Mouse (Mus musculus): ENCODE results near the gene Teddm3. TPM values are rescaled to one million over a fixed set of nuclear protein-coding genes. Genes with fewer than 3 reads are reported as not detected.
"Not testable (repeated sequence)": the region's sequence is repeated elsewhere in the genome, so short reads cannot be mapped to it uniquely, and the experiment has no call there.

The Teddm3 gene
- not detected in 2 replicates for polyA plus RNA-seq (2012; rRNA removed)

- DNase-seq (ENCODE audit: low spot score): not testable (repeated sequence)
Measured at GRCm38 (mm10) chr16:21153900-21154299, at the start of gene Teddm3. Gene Teddm3 (minus strand): TSS chr16:21154000.

DNA sequence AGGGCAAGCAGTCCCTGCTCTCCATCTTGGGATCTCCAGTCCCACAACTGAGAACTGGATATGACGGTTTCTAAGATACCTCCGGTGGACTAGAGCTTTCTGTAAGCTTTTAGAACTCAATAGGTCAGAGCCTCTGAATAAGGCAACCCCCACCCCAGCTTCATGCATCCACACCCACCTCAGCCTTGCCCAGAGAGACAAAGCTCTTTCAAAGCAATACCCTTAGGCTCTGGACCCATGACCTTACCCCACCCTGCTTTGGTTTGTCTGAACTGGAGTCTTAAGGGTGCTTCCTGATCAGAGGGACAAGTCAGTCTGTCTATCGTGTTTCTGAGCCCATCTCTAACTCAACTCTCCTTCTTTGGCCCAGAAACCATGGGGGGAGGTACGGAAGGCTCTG, 48.9 kb upstream of the Teddm3 start:
- no peak for DNase-seq (ENCODE audit: low spot score)

GRCm38 (mm10) chr16:21199426-21199825, 45.6 kb upstream of the Teddm3 start:
- DNase-seq (ENCODE audit: low spot score): no peak

DNA sequence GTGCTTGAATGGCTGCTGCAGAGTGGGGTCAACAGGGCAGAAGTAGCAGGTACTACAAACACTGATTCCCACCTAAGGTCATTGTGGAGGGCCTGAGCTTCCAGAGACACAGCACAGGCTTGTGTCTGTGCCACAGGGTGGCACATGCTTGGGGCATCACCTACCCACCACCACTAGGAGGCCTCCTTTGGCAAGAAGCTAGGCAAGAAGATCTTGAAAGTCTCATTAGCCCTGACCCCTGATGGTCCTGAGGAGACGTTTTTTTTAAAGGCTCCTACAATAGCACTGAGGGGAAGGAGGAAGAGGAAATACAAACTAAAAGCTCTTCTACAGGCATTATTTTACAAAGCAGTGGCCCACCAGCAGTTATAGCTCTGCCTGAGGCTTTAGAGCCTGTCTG, 44.7 kb upstream of the Teddm3 start:
- DNase-seq (ENCODE audit: low spot score): no peak

GRCm38 (mm10) chr16:21198006-21198405, 44.2 kb upstream of the Teddm3 start:
- DNase-seq (ENCODE audit: low spot score): no peak

DNA sequence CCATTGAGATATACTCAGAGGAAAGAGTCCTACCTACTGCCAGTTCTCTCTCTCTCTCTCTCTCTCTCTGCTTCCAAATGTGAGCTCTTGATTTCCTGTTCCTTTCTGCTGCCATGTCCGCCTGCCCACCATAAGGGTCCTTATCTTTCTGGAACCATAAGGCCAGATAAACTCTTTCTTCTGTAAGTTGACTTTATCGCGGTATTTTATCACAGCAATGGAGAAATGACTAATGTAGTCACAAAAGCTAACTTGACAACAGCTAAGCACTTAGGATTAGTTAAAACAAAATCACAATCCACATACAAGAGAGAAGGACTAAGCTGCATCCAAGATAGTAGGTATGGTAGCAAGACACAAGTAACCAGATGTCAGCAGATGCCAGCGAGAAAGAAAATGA, 43.7 kb upstream of the Teddm3 start:
- no peak for DNase-seq (ENCODE audit: low spot score)

GRCm38 (mm10) chr16:21196576-21196975, 42.8 kb upstream of the Teddm3 start:
- DNase-seq (ENCODE audit: low spot score): no peak

- no peak for DNase-seq (ENCODE audit: low spot score)
Measured at GRCm38 (mm10) chr16:21195260-21195866, 41.6 kb upstream of the Teddm3 start.

DNA sequence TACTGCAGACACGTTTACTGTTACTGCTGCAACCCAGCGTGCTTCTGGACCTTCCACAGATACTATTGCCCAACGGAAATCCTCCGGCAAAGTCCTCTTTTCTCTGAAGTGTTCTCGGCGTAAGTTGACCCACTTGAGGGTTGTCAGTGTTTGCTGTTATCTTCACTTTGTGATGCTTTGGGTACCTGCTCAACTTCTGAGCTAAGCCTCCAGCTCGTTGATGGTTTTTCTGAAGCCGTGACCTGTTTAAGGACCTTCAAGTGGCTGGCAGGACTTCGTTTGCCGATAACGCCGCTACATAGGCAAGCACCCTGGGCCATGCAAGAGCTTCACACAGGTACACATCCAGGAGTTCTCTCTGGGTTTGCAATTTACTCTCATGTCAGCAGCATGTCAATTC, 40.4 kb upstream of the Teddm3 start:
- no peak for DNase-seq (ENCODE audit: low spot score)

- DNase-seq (ENCODE audit: low spot score): no peak
Measured at GRCm38 (mm10) chr16:21192509-21193354, 38.9 kb upstream of the Teddm3 start.

GRCm38 (mm10) chr16:21191569-21191968, 37.8 kb upstream of the Teddm3 start:
- no peak for DNase-seq (ENCODE audit: low spot score)

GRCm38 (mm10) chr16:21188345-21188744, 34.5 kb upstream of the Teddm3 start:
- no peak for DNase-seq (ENCODE audit: low spot score)

GRCm38 (mm10) chr16:21187568-21187967, 33.8 kb upstream of the Teddm3 start:
- no peak for DNase-seq (ENCODE audit: low spot score)

GRCm38 (mm10) chr16:21184697-21185096, 30.9 kb upstream of the Teddm3 start:
- DNase-seq (ENCODE audit: low spot score): no peak

- DNase-seq (ENCODE audit: low spot score): no peak
Measured at GRCm38 (mm10) chr16:21182108-21182507, 28.3 kb upstream of the Teddm3 start.

DNA sequence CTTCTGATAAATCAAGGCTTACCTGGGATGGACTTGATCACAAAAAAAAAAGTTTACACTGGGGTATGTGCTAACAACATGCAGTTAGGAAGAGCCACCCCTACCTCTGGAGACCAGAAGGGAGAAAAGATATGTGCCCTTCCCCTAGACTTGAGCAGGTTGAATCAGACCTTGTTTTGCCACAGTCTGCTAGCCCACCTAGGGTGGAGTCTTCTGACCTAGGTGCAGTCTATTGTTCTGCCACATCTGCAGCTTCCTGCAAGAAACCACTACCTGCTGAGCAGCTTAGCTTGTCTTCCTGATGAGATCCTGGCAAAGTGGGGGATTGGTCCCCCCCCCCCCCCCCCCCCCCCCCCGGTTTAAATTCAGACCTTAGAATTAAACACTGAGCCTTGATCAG, 21.4 kb upstream of the Teddm3 start:
- DNase-seq (ENCODE audit: low spot score): no peak

GRCm38 (mm10) chr16:21168730-21169129, 14.9 kb upstream of the Teddm3 start:
- DNase-seq (ENCODE audit: low spot score): no peak

DNA sequence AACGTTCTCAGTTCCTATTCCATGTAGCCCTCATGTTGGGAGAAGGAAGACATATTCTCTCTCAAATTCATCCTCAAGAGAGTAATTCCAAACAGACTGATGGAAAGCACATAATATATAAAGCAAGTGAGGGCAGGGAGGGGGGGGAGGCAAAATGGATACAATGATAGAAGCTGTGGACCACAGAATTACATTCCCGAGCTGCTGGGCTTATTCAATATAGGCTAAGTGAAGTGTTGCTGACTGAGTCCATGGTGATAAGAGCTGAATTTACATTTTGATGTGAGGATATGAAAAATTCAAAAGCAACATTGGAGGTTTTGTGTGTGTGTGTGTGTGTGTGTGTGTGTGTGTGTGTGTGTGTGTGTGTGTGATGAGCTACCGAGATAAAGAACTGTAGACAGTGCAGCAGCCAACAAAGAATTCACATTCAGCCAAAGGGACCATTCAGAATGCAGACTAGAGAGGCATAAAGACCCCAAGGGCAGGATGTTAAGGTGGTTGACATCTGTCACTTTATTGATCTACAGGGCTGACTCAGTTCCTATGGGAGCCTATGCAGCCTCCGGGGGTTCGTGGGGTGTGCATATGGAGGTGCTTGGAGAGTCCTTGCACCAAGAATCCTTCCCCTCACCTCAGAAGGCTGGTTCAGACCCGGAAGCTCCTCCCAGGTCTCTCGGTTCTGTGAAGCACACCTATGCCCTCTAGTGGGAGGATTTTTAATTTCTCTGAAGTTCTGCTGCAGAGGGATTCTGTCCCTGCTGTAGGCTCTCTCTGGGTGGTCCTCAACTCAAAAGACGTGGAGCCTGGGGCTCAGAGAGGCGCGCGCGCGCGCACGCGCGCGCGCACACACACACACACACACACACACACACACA, 11.8 kb upstream of the Teddm3 start:
- not testable (repeated sequence) for DNase-seq (ENCODE audit: low spot score)

DNA sequence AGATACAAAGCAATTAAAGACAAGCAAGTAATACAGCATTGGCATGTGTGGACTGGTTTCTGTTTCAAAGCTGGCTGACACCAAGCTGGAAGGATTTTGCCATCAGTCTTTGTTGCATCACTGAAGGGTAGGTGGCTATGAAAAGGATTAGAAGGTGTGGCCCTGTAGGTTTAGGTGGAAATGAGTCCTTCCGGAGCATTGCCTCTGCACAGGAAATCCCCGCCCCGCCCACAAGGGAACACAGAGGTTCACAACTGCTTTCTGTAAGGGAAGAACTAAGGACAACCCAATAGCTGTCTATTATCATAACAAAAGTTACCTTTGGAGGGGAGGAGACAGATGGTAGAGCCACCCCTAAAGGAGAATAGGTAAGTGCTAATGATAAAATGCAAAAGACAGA, 9.6 kb upstream of the Teddm3 start:
- not testable (repeated sequence) for DNase-seq (ENCODE audit: low spot score)

DNA sequence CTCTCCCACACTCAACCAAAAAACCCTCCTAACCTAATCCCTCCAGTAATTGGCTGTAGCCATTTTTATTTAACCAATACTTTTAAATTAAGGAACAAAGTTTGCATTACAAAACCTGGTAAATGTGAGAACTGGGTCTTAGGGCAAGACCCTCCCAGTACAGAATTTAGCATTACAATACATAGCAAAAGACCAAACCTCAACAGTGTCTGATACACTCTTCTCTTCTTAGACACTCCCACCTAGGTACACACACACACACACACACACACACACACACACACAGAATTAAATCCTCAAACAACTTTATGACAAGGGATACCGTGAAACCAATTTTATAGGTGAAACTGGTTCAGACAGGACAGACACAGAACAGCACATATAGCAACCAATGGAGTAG, 5.4 kb upstream of the Teddm3 start:
- DNase-seq (ENCODE audit: low spot score): not testable (repeated sequence)

- DNase-seq (ENCODE audit: low spot score): not testable (repeated sequence)
Measured at GRCm38 (mm10) chr16:21156261-21156660, 2.5 kb upstream of the Teddm3 start.

Measured in urinary bladder, adult 2 months (tissue).